18 mouse cellular contexts compared by ENCODE assay signal in the genomic region with DNA sequence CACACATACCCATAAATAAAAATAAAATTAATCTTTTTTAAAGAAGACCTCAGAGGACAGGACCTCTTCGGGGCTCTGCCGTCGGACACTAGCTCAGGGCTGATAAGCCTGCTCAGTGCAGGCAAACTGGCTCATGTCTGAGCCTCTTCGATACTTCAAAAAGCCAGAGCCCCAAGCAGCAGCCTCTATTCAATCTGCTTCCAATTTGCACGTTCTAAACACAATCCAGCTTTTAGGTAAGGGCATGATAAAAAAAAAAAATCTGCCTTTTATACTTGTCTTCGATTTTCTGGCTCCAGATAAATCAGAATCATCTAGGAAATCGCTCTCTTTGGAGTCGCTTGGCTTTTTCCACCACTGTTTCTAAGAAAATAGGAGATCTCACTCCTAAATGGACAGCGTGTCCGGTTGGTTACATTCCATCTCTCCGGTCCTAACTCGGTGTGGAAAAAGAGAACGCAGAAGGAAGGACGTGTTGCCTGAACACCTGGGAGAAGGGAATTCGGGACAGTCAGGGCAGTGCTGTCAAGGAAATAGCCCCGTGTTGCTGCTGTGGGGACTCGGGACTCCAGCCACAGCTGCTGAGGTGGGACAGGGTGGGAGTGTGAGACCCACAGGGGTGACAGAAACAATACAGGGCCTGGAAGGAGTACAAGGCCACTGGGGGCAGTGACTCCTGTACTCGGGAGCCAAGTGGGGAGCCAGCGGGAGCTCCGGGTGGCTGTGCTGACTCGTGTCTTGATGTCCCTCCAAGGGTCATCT. TPM values are rescaled to one million over a fixed set of nuclear protein-coding genes. Genes with fewer than 3 reads are reported as not detected.
DNase-seq lines count a peak whose midpoint lies in the region; ATAC-seq and TF ChIP-seq lines count a peak whose summit lies in the region.
"Had no signal": no experiment of that assay in that cellular context is flagged by ENCODE, and none has a peak within 500 bp of the region (broad histone marks: within the 10 kb centered on the region; RNA-seq: fewer than 3 reads in every experiment).

No protein-coding gene starts in this region.

- no peak overlapping the region for H3K4me2 ChIP-seq in embryonic facial prominence, embryonic 11.5 days (ENCODE audit: low read depth, low read length)
- H3K4me2 ChIP-seq in midbrain, postnatal 0 days (ENCODE audit: low read depth, low read length, poor library complexity, severe bottlenecking): no peak overlapping the region
- H3K4me2 ChIP-seq in midbrain, embryonic 16.5 days (ENCODE audit: low read length): no peak overlapping the region
- no peak overlapping the region for H3K4me2 ChIP-seq in limb, embryonic 12.5 days
- H3K4me2 ChIP-seq in intestine, embryonic 15.5 days (replicated peaks): no peak overlapping the region
- H3K4me2 ChIP-seq: forebrain, embryonic 15.5 days; hindbrain, embryonic 13.5 days had no signal

- H3K4me3 ChIP-seq in embryonic facial prominence, embryonic 11.5 days (ENCODE audit: low read depth, low read length): no peak overlapping the region
- no peak overlapping the region for H3K4me3 ChIP-seq in embryonic facial prominence, embryonic 10.5 days
- H3K4me3 ChIP-seq in midbrain, postnatal 0 days (ENCODE audit: low read depth, low read length): no peak overlapping the region
- no peak overlapping the region for H3K4me3 ChIP-seq in midbrain, embryonic 16.5 days (ENCODE audit: low read depth, low read length)
- H3K4me3 ChIP-seq in limb, embryonic 12.5 days (replicated peaks): no peak overlapping the region
- H3K4me3 ChIP-seq in intestine, embryonic 15.5 days (replicated peaks): no peak overlapping the region
- H3K4me3 ChIP-seq: forebrain, embryonic 15.5 days; hindbrain, embryonic 13.5 days had no signal

- no peak for TF ChIP-seq CTCF in midbrain, postnatal 0 days (IDR thresholded peaks at IDR 0.05)

- H3K9me3 ChIP-seq in embryonic facial prominence, embryonic 11.5 days (replicated peaks; ENCODE audit: control insufficient read depth, low read length): no peaks in the 10 kb centered on the region
- H3K9me3 ChIP-seq in embryonic facial prominence, embryonic 10.5 days: no peaks in the 10 kb centered on the region
- H3K9me3 ChIP-seq in midbrain, postnatal 0 days (ENCODE audit: low read length): no peaks in the 10 kb centered on the region
- H3K9me3 ChIP-seq in midbrain, embryonic 16.5 days (replicated peaks; ENCODE audit: control insufficient read depth, low read length, poor library complexity, severe bottlenecking): 0 out of 2 replicates have a peak, but pooled peaks cover 2% of the 10 kb centered on the region
- H3K9me3 ChIP-seq in limb, embryonic 12.5 days: peaks cover 5% of the 10 kb centered on the region; the same call in 1 of the 2 replicates
- no peaks in the 10 kb centered on the region for H3K9me3 ChIP-seq in intestine, embryonic 15.5 days
- H3K9me3 ChIP-seq: forebrain, embryonic 15.5 days; hindbrain, embryonic 13.5 days had no signal

- no peaks in the 10 kb centered on the region for H3K4me1 ChIP-seq in embryonic facial prominence, embryonic 11.5 days (ENCODE audit: control insufficient read depth, insufficient read depth, low read length)
- peaks cover 10% of the 10 kb centered on the region for H3K4me1 ChIP-seq in embryonic facial prominence, embryonic 10.5 days
- H3K4me1 ChIP-seq in midbrain, postnatal 0 days (ENCODE audit: insufficient read depth, low read length): no peaks in the 10 kb centered on the region
- H3K4me1 ChIP-seq in midbrain, embryonic 16.5 days (ENCODE audit: control insufficient read depth, insufficient read depth, low read length): no peaks in the 10 kb centered on the region
- H3K4me1 ChIP-seq in limb, embryonic 12.5 days (replicated peaks): peaks cover 22% of the 10 kb centered on the region
- peaks cover 2% of the 10 kb centered on the region; the same call in 1 of the 2 replicates for H3K4me1 ChIP-seq in intestine, embryonic 15.5 days (replicated peaks)
- H3K4me1 ChIP-seq: hindbrain, embryonic 13.5 days had no signal

- H3K27ac ChIP-seq in embryonic facial prominence, embryonic 11.5 days (replicated peaks; ENCODE audit: low read depth, low read length): no peak overlapping the region
- H3K27ac ChIP-seq in embryonic facial prominence, embryonic 10.5 days (replicated peaks): no peak overlapping the region; the same call in 1 of the 2 replicates
- H3K27ac ChIP-seq in midbrain, postnatal 0 days (ENCODE audit: low read depth, low read length): no peak overlapping the region
- H3K27ac ChIP-seq in midbrain, embryonic 16.5 days (ENCODE audit: low read length): no peak overlapping the region
- H3K27ac ChIP-seq in limb, embryonic 12.5 days: peak overlapping the region; percentile 59
- H3K27ac ChIP-seq in intestine, embryonic 15.5 days: no peak overlapping the region
- H3K27ac ChIP-seq: forebrain, embryonic 15.5 days; hindbrain, embryonic 13.5 days had no signal

- H3K36me3 ChIP-seq in embryonic facial prominence, embryonic 11.5 days (replicated peaks; ENCODE audit: control insufficient read depth, insufficient read depth, low read depth, low read length): no peaks in the 10 kb centered on the region
- H3K36me3 ChIP-seq in embryonic facial prominence, embryonic 10.5 days (replicated peaks): no peaks in the 10 kb centered on the region
- no peaks in the 10 kb centered on the region for H3K36me3 ChIP-seq in midbrain, postnatal 0 days (ENCODE audit: insufficient read depth, low read length)
- H3K36me3 ChIP-seq in midbrain, embryonic 16.5 days (ENCODE audit: control insufficient read depth, insufficient read depth, low read length): no peaks in the 10 kb centered on the region
- no peaks in the 10 kb centered on the region for H3K36me3 ChIP-seq in limb, embryonic 12.5 days
- no peaks in the 10 kb centered on the region for H3K36me3 ChIP-seq in intestine, embryonic 15.5 days
- H3K36me3 ChIP-seq: forebrain, embryonic 15.5 days; hindbrain, embryonic 13.5 days had no signal

- no peaks in the 10 kb centered on the region for H3K27me3 ChIP-seq in embryonic facial prominence, embryonic 11.5 days (ENCODE audit: control insufficient read depth, insufficient read depth, low read length)
- H3K27me3 ChIP-seq in embryonic facial prominence, embryonic 10.5 days (replicated peaks; ENCODE audit: low read depth, poor library complexity, severe bottlenecking): no peaks in the 10 kb centered on the region
- no peaks in the 10 kb centered on the region; the same call in 1 of the 2 replicates for H3K27me3 ChIP-seq in midbrain, postnatal 0 days (ENCODE audit: insufficient read depth, low read length)
- H3K27me3 ChIP-seq in midbrain, embryonic 16.5 days (ENCODE audit: control insufficient read depth, insufficient read depth, low read depth, low read length): no peaks in the 10 kb centered on the region
- peaks cover 14% of the 10 kb centered on the region for H3K27me3 ChIP-seq in limb, embryonic 12.5 days
- no peaks in the 10 kb centered on the region for H3K27me3 ChIP-seq in intestine, embryonic 15.5 days (replicated peaks)
- H3K27me3 ChIP-seq: forebrain, embryonic 15.5 days had no signal

- 75% methylated on average over 21 of the region's 21 CpGs for WGBS in embryonic facial prominence, embryonic 11.5 days
- WGBS in embryonic facial prominence, embryonic 10.5 days: 81% methylated on average over 21 of the region's 21 CpGs
- WGBS in midbrain, postnatal 0 days: 75% methylated on average over 21 of the region's 21 CpGs
- 82% methylated on average over 21 of the region's 21 CpGs for WGBS in midbrain, embryonic 16.5 days
- WGBS in limb, embryonic 12.5 days: 41% methylated on average over 21 of the region's 21 CpGs
- WGBS in intestine, embryonic 15.5 days: 79% methylated on average over 21 of the region's 21 CpGs

- DNase-seq in embryonic facial prominence, embryonic 11.5 days (ENCODE audit: low spot score): peak; percentile 54
- no peak for DNase-seq in embryonic facial prominence, embryonic 10.5 days (ENCODE audit: low spot score)
- no peak for DNase-seq in midbrain, postnatal 0 days (ENCODE audit: low spot score)
- no peak for DNase-seq in spleen, postnatal 14 days (ENCODE audit: low spot score in 2 of 2)
- DNase-seq: adrenal gland, postnatal 25 days; cerebellum, adult 2 months; cerebellum, postnatal 14 days; embryo, embryonic 11 days; gastrocnemius, postnatal 14 days; heart, postnatal 10 days had no signal

- ATAC-seq in embryonic facial prominence, embryonic 11.5 days (replicated peaks; ENCODE audit: insufficient number of reproducible peaks, low FRiP score, low TSS enrichment, low read depth): no peak
- ATAC-seq in midbrain, postnatal 0 days (ENCODE audit: low FRiP score): no peak
- no peak for ATAC-seq in midbrain, embryonic 16.5 days
- ATAC-seq in limb, embryonic 12.5 days (ENCODE audit: insufficient number of reproducible peaks, insufficient read depth, low FRiP score, low TSS enrichment, low read depth): no peak
- ATAC-seq in intestine, embryonic 15.5 days: no peak
- ATAC-seq: forebrain, embryonic 15.5 days; intestine, embryonic 16.5 days had no signal

- no peak overlapping the region for H3K9ac ChIP-seq in embryonic facial prominence, embryonic 11.5 days (replicated peaks; ENCODE audit: low read length)
- H3K9ac ChIP-seq in midbrain, postnatal 0 days (replicated peaks; ENCODE audit: low read length, poor library complexity, severe bottlenecking): 0 out of 2 replicates have a peak overlapping the region, but pooled peaks have one; percentile 4
- no peak overlapping the region for H3K9ac ChIP-seq in midbrain, embryonic 16.5 days (ENCODE audit: low read depth, low read length)
- H3K9ac ChIP-seq in limb, embryonic 12.5 days (replicated peaks): no peak overlapping the region
- no peak overlapping the region for H3K9ac ChIP-seq in intestine, embryonic 15.5 days
- H3K9ac ChIP-seq: forebrain, embryonic 15.5 days; hindbrain, embryonic 13.5 days had no signal

RNA-seq across cellular contexts. Expression of gene Sipa1l2, which starts 42.4 kb away (rescaled TPM):
- 9.4 and 9.6 TPM in 2 replicates for polyA plus RNA-seq in embryonic facial prominence, embryonic 11.5 days (2014; fragmentation: Nextera tagmentation; extraction: Ambion mirVana)
- polyA plus RNA-seq in embryonic facial prominence, embryonic 10.5 days (2016; fragmentation: Nextera tagmentation; extraction: Ambion mirVana): 12.7 and 14.8 TPM in 2 replicates
- total RNA-seq in midbrain, postnatal 0 days (2014; rRNA removed): 52.6 and 53.7 TPM in 2 replicates
- polyA plus RNA-seq in midbrain, postnatal 0 days (2015; fragmentation: Nextera tagmentation; extraction: Ambion mirVana): 8.8 and 10.1 TPM in 2 replicates
- polyA plus RNA-seq in midbrain, embryonic 16.5 days (2015; fragmentation: Nextera tagmentation; extraction: Ambion mirVana): 21.7 and 26.2 TPM in 2 replicates
- 18.6 and 20.2 TPM in 2 replicates for polyA plus RNA-seq in limb, embryonic 12.5 days (2016; fragmentation: Nextera tagmentation; extraction: Ambion mirVana)
- polyA plus RNA-seq in intestine, embryonic 15.5 days (2015; fragmentation: Nextera tagmentation; extraction: Ambion mirVana): 7.4 and 7.6 TPM in 2 replicates
- total RNA-seq: MEL had no signal

RNA-seq across cellular contexts. Expression of gene Map10, which starts 57.6 kb away (rescaled TPM):
- polyA plus RNA-seq in embryonic facial prominence, embryonic 11.5 days (2014; fragmentation: Nextera tagmentation; extraction: Ambion mirVana): 8.1 and 8.4 TPM in 2 replicates
- 5.7 and 7.0 TPM in 2 replicates for polyA plus RNA-seq in embryonic facial prominence, embryonic 10.5 days (2016; fragmentation: Nextera tagmentation; extraction: Ambion mirVana)
- total RNA-seq in midbrain, postnatal 0 days (2014; rRNA removed): 11.0 and 11.6 TPM in 2 replicates
- polyA plus RNA-seq in midbrain, postnatal 0 days (2015; fragmentation: Nextera tagmentation; extraction: Ambion mirVana): 5.8 and 6.9 TPM in 2 replicates
- 6.5 and 8.6 TPM in 2 replicates for polyA plus RNA-seq in midbrain, embryonic 16.5 days (2015; fragmentation: Nextera tagmentation; extraction: Ambion mirVana)
- 8.2 TPM in 2 replicates for polyA plus RNA-seq in limb, embryonic 12.5 days (2016; fragmentation: Nextera tagmentation; extraction: Ambion mirVana)
- polyA plus RNA-seq in intestine, embryonic 15.5 days (2015; fragmentation: Nextera tagmentation; extraction: Ambion mirVana): 4.7 and 4.9 TPM in 2 replicates
- total RNA-seq: MEL had no signal
- polyA plus RNA-seq: C2C12 had no signal
